Mouse (Mus musculus): Measurements from ENCODE around the gene Cldn10. TPM values are rescaled to one million over a fixed set of nuclear protein-coding genes. Genes with fewer than 3 reads are reported as not detected.
"Not testable (repeated sequence)": the region's sequence is repeated elsewhere in the genome, so short reads cannot be mapped to it uniquely, and the experiment has no call there.

Gene Cldn10
- polyA plus RNA-seq, 1 experiment from 2014 or later = 1.5 TPM

GRCm38 (mm10) chr14:118811256-118811655 is 23.5 kb downstream of the Cldn10 start:
- H3K4me1 ChIP-seq; ATAC-seq (ENCODE audit: low FRiP score, low read depth); H3K36me3 ChIP-seq; H3K9me3 ChIP-seq; H3K4me2 ChIP-seq (replicated peaks); H3K9ac ChIP-seq; H3K4me3 ChIP-seq; H3K27me3 ChIP-seq; H3K27ac ChIP-seq: not testable (repeated sequence)

GRCm38 (mm10) chr14:118813111-118813510 is 25.4 kb downstream of the Cldn10 start:
- H3K36me3 ChIP-seq = no peaks in the 10 kb centered on the region
- ATAC-seq (ENCODE audit: low FRiP score, low read depth) = no peak
- 75% methylated on average over 7 of the region's 7 CpGs for WGBS

GRCm38 (mm10) chr14:118816503-118816902 is 28.8 kb downstream of the Cldn10 start:
- 25% methylated on average over 4 of the region's 4 CpGs for WGBS
- Histone ChIP-seq H3K4me1 (no peaks in the 10 kb centered on the region), H3K9me3 (peaks cover 14% of the 10 kb centered on the region), H3K4me2 (replicated peaks) (no peak overlapping the region), H3K27me3 (peaks cover 7% of the 10 kb centered on the region), H3K27ac (no peak overlapping the region), H3K9ac (no peak overlapping the region), H3K4me3 (no peak overlapping the region), H3K36me3 (no peaks in the 10 kb centered on the region)
- no peak for ATAC-seq (ENCODE audit: low FRiP score, low read depth)

More at GRCm38 (mm10) chr14:118813111-118813510, 25.4 kb downstream of the Cldn10 start:
- Histone ChIP-seq H3K4me1 (no peaks in the 10 kb centered on the region), H3K9ac (no peak overlapping the region), H3K9me3 (peaks cover 11% of the 10 kb centered on the region), H3K4me2 (replicated peaks) (no peak overlapping the region), H3K4me3 (no peak overlapping the region), H3K27me3 (peaks cover 7% of the 10 kb centered on the region), H3K27ac (no peak overlapping the region)

GRCm38 (mm10) chr14:118820111-118820510 is 32.4 kb downstream of the Cldn10 start:
- Histone ChIP-seq H3K27ac (no peak overlapping the region), H3K4me3 (no peak overlapping the region), H3K4me1 (no peaks in the 10 kb centered on the region), H3K9me3 (peaks cover 14% of the 10 kb centered on the region), H3K4me2 (replicated peaks) (no peak overlapping the region), H3K27me3 (no peaks in the 10 kb centered on the region; the same call in 1 of the 2 replicates), H3K9ac (no peak overlapping the region), H3K36me3 (no peaks in the 10 kb centered on the region)
- 11% methylated on average over 8 of the region's 8 CpGs for WGBS
- ATAC-seq (ENCODE audit: low FRiP score, low read depth) = peak; percentile 19; the same call in 1 of the 2 replicates

GRCm38 (mm10) chr14:118822816-118823215 is 35.1 kb downstream of the Cldn10 start:
- Histone ChIP-seq H3K27ac (no peak overlapping the region), H3K9ac (no peak overlapping the region), H3K4me3 (no peak overlapping the region), H3K4me2 (replicated peaks) (no peak overlapping the region), H3K27me3 (no peaks in the 10 kb centered on the region; the same call in 1 of the 2 replicates), H3K9me3 (peaks cover 6% of the 10 kb centered on the region; the same call in 1 of the 2 replicates), H3K4me1 (no peaks in the 10 kb centered on the region), H3K36me3 (no peaks in the 10 kb centered on the region)
- ATAC-seq (ENCODE audit: low FRiP score, low read depth) = no peak
- 91% methylated on average over 4 of the region's 4 CpGs for WGBS

- Histone ChIP-seq H3K9ac (no peak overlapping the region), H3K9me3 (0 out of 2 replicates have a peak, but pooled peaks cover under 1% of the 10 kb centered on the region), H3K27ac (no peak overlapping the region), H3K4me3 (no peak overlapping the region), H3K36me3 (no peaks in the 10 kb centered on the region), H3K4me1 (no peaks in the 10 kb centered on the region), H3K27me3 (no peaks in the 10 kb centered on the region; the same call in 1 of the 2 replicates), H3K4me2 (replicated peaks) (no peak overlapping the region)
- no peak for ATAC-seq (ENCODE audit: low FRiP score, low read depth)
- WGBS = 79% methylated on average over 6 of the region's 6 CpGs
Measured at GRCm38 (mm10) chr14:118823313-118823712, 35.6 kb downstream of the Cldn10 start.

- H3K4me2 ChIP-seq (replicated peaks) = no peak overlapping the region
- no peaks in the 10 kb centered on the region for H3K4me1 ChIP-seq
- 82% methylated on average over 8 of the region's 8 CpGs for WGBS
- H3K9ac ChIP-seq = no peak overlapping the region
- H3K27ac ChIP-seq = no peak overlapping the region
- no peaks in the 10 kb centered on the region for H3K27me3 ChIP-seq
- H3K36me3 ChIP-seq = no peaks in the 10 kb centered on the region
- no peak overlapping the region for H3K4me3 ChIP-seq
- no peak for ATAC-seq (ENCODE audit: low FRiP score, low read depth)
- H3K9me3 ChIP-seq = no peaks in the 10 kb centered on the region
Measured at GRCm38 (mm10) chr14:118826346-118826745, 38.6 kb downstream of the Cldn10 start.

GRCm38 (mm10) chr14:118827283-118827904 is 39.7 kb downstream of the Cldn10 start:
- no peak for ATAC-seq (ENCODE audit: low FRiP score, low read depth)
- Histone ChIP-seq H3K9ac (no peak overlapping the region), H3K4me1 (no peaks in the 10 kb centered on the region), H3K4me2 (replicated peaks) (no peak overlapping the region), H3K27me3 (no peaks in the 10 kb centered on the region), H3K4me3 (no peak overlapping the region), H3K36me3 (no peaks in the 10 kb centered on the region), H3K27ac (no peak overlapping the region), H3K9me3 (no peaks in the 10 kb centered on the region)
- WGBS = 56% methylated on average over 7 of the region's 7 CpGs

- no peak overlapping the region for H3K4me2 ChIP-seq (replicated peaks)
- no peak for ATAC-seq (ENCODE audit: low FRiP score, low read depth)
- H3K4me3 ChIP-seq = no peak overlapping the region
- H3K27me3 ChIP-seq = no peaks in the 10 kb centered on the region
- H3K27ac ChIP-seq = no peak overlapping the region
- no peaks in the 10 kb centered on the region for H3K9me3 ChIP-seq
- H3K9ac ChIP-seq = no peak overlapping the region
- H3K4me1 ChIP-seq = peaks cover 15% of the 10 kb centered on the region
- no peaks in the 10 kb centered on the region for H3K36me3 ChIP-seq
- WGBS = 73% methylated on average over 11 of the region's 11 CpGs
Measured at GRCm38 (mm10) chr14:118829331-118830095, 41.8 kb downstream of the Cldn10 start.

- Histone ChIP-seq H3K4me3 (no peak overlapping the region), H3K4me2 (replicated peaks) (no peak overlapping the region), H3K9ac (no peak overlapping the region), H3K9me3 (no peaks in the 10 kb centered on the region), H3K36me3 (no peaks in the 10 kb centered on the region), H3K4me1 (peaks cover 16% of the 10 kb centered on the region), H3K27me3 (no peaks in the 10 kb centered on the region), H3K27ac (no peak overlapping the region)
- 81% methylated on average over 4 of the region's 4 CpGs for WGBS
- no peak for ATAC-seq (ENCODE audit: low FRiP score, low read depth)
Measured at GRCm38 (mm10) chr14:118831597-118831996, 43.9 kb downstream of the Cldn10 start.

- H3K27me3 ChIP-seq = no peaks in the 10 kb centered on the region
- no peaks in the 10 kb centered on the region for H3K9me3 ChIP-seq
- no peaks in the 10 kb centered on the region for H3K36me3 ChIP-seq
- H3K4me2 ChIP-seq (replicated peaks) = no peak overlapping the region
- H3K4me3 ChIP-seq = no peak overlapping the region
- no peak overlapping the region for H3K27ac ChIP-seq
- 66% methylated on average over 6 of the region's 6 CpGs for WGBS
- peaks cover 16% of the 10 kb centered on the region for H3K4me1 ChIP-seq
- ATAC-seq (ENCODE audit: low FRiP score, low read depth) = no peak
- no peak overlapping the region for H3K9ac ChIP-seq
Measured at GRCm38 (mm10) chr14:118833241-118833640, 45.5 kb downstream of the Cldn10 start.

- ATAC-seq (ENCODE audit: low FRiP score, low read depth) = no peak
- H3K4me2 ChIP-seq (replicated peaks) = 0 out of 2 replicates have a peak overlapping the region, but pooled peaks have one; percentile 9
- H3K36me3 ChIP-seq = no peaks in the 10 kb centered on the region
- 10% methylated on average over 7 of the region's 7 CpGs for WGBS
- H3K27ac ChIP-seq = no peak overlapping the region
- peaks cover 16% of the 10 kb centered on the region for H3K4me1 ChIP-seq
- H3K27me3 ChIP-seq = no peaks in the 10 kb centered on the region
- no peaks in the 10 kb centered on the region for H3K9me3 ChIP-seq
- no peak overlapping the region for H3K4me3 ChIP-seq
- H3K9ac ChIP-seq = no peak overlapping the region
Measured at GRCm38 (mm10) chr14:118834313-118834712, 46.6 kb downstream of the Cldn10 start.
